Comparison of ENCODE assay signal across 8 mouse cellular contexts in genomic region chr8:87662307-87662771, GRCm38 (mm10).
DNase-seq lines count a peak whose midpoint lies in the region; ATAC-seq and TF ChIP-seq lines count a peak whose summit lies in the region.

No protein-coding gene starts in this region.

- intact Hi-C loops in heart, postnatal 25 days (cut with DNase I) = loop anchor here (2.0 to 5.0 kb wide), 3 partner anchors 90 to 360 kb away; no protein-coding TSS in a partner anchor

- peak overlapping the region; percentile 80 for H3K4me2 ChIP-seq in heart, embryonic 12.5 days
- peak overlapping the region; percentile 13 for H3K4me2 ChIP-seq in liver, embryonic 15.5 days
- peak overlapping the region; percentile 55 for H3K4me2 ChIP-seq in stomach, embryonic 16.5 days (ENCODE audit: low read depth, low read length)

- no peak for TF ChIP-seq POLR2A in brain, embryonic 14.5 days (IDR thresholded peaks at IDR 0.05; ENCODE audit: borderline replicate concordance, extremely low read depth, insufficient read depth, insufficient read length, poor library complexity, severe bottlenecking)

- peak; percentile 9 to 11 for DNase-seq in heart, adult 9 months (ENCODE audit: low spot score in 2 of 2)
- DNase-seq in heart, postnatal 25 days (ENCODE audit: low spot score) = no peak
- DNase-seq in brain, embryonic 14.5 days (ENCODE audit: low read depth) = peak; percentile 76
- DNase-seq in urinary bladder, postnatal 36 days (ENCODE audit: low spot score in 2 of 2) = no peak
- DNase-seq in kidney, postnatal 14 days = no peak

- no peaks in the 10 kb centered on the region for H3K36me3 ChIP-seq in heart, embryonic 12.5 days
- no peaks in the 10 kb centered on the region for H3K36me3 ChIP-seq in liver, embryonic 15.5 days (replicated peaks)
- H3K36me3 ChIP-seq in stomach, embryonic 16.5 days (ENCODE audit: control insufficient read depth, insufficient read depth, low read length) = no peaks in the 10 kb centered on the region

- H3K4me1 ChIP-seq in heart, embryonic 12.5 days (replicated peaks) = peaks cover 28% of the 10 kb centered on the region
- peaks cover 7% of the 10 kb centered on the region for H3K4me1 ChIP-seq in liver, embryonic 15.5 days (replicated peaks)
- H3K4me1 ChIP-seq in stomach, embryonic 16.5 days (ENCODE audit: control insufficient read depth, insufficient read depth, low read length) = peaks cover 12% of the 10 kb centered on the region; the same call in 1 of the 2 replicates

- H3K9ac ChIP-seq in heart, embryonic 12.5 days = no peak overlapping the region
- no peak overlapping the region for H3K9ac ChIP-seq in liver, embryonic 15.5 days
- H3K9ac ChIP-seq in stomach, embryonic 16.5 days (ENCODE audit: low read length) = peak overlapping the region; percentile 49; the same call in 1 of the 2 replicates

- TF ChIP-seq CTCF in brain, embryonic 14.5 days (IDR thresholded peaks at IDR 0.05; ENCODE audit: borderline replicate concordance, extremely low read depth, insufficient read depth, insufficient read length) = no peak

- 6% methylated on average over 27 of the region's 27 CpGs for WGBS in heart, embryonic 12.5 days
- WGBS in liver, embryonic 15.5 days (ENCODE audit: insufficient replicate concordance) = 3% methylated on average over 27 of the region's 27 CpGs
- WGBS in stomach, embryonic 16.5 days = 19% methylated on average over 27 of the region's 27 CpGs

- no peaks in the 10 kb centered on the region for H3K9me3 ChIP-seq in heart, embryonic 12.5 days (replicated peaks)
- no peaks in the 10 kb centered on the region for H3K9me3 ChIP-seq in liver, embryonic 15.5 days (replicated peaks)
- H3K9me3 ChIP-seq in stomach, embryonic 16.5 days (replicated peaks; ENCODE audit: control insufficient read depth, low read length) = no peaks in the 10 kb centered on the region

- H3K27me3 ChIP-seq in heart, embryonic 12.5 days (replicated peaks) = peaks cover 59% of the 10 kb centered on the region
- peaks cover 66% of the 10 kb centered on the region for H3K27me3 ChIP-seq in liver, embryonic 15.5 days
- peaks cover 21% of the 10 kb centered on the region for H3K27me3 ChIP-seq in stomach, embryonic 16.5 days (ENCODE audit: control insufficient read depth, insufficient read depth, low read length)

- no peak for ATAC-seq in heart, embryonic 12.5 days (ENCODE audit: insufficient number of reproducible peaks, low FRiP score)
- ATAC-seq in liver, embryonic 15.5 days (ENCODE audit: insufficient read depth) = no peak
- no peak for ATAC-seq in stomach, embryonic 16.5 days (ENCODE audit: insufficient read depth, low FRiP score)

- peak overlapping the region; percentile 48 for H3K4me3 ChIP-seq in heart, embryonic 12.5 days
- no peak overlapping the region for H3K4me3 ChIP-seq in liver, embryonic 15.5 days (replicated peaks)
- H3K4me3 ChIP-seq in stomach, embryonic 16.5 days (replicated peaks; ENCODE audit: low read length) = peak overlapping the region; percentile 31

- H3K27ac ChIP-seq in heart, embryonic 12.5 days (ENCODE audit: poor library complexity, severe bottlenecking) = no peak overlapping the region
- no peak overlapping the region for H3K27ac ChIP-seq in liver, embryonic 15.5 days (replicated peaks)
- no peak overlapping the region for H3K27ac ChIP-seq in stomach, embryonic 16.5 days (ENCODE audit: low read length)

Comparison
In these comparisons a context has a peak if more than half of its experiments do, and no peak if none do; other contexts are left out.
1. DNase-seq: peak in heart, adult 9 months (2 of 2) and brain, embryonic 14.5 days (single experiment); none in heart, postnatal 25 days (single experiment), urinary bladder, postnatal 36 days (0 of 2) and kidney, postnatal 14 days (single experiment).
2. H3K4me2 ChIP-seq: peak in every context shown above with its lines; median percentile 80 in heart, embryonic 12.5 days; 55 in stomach, embryonic 16.5 days; 13 in liver, embryonic 15.5 days.